Mouse (Mus musculus) cortical plate, adult 2 months (tissue): ENCODE measurements around the gene Col26a1. TPM values are rescaled to one million over a fixed set of nuclear protein-coding genes. Genes with fewer than 3 reads are reported as not detected.

Experiments
- H3K27ac ChIP-seq: fragments of 200-500 bp; 2 replicates; pipeline ENCODE4 v1.5.1; 2012; ENCODE audit warnings: low read length, control low read depth, inconsistent platforms; ENCODE audit not compliant: insufficient read depth
- H3K4me1 ChIP-seq: fragments of 200-500 bp; 2 replicates; pipeline ENCODE4 v1.6.1; 2011; ENCODE audit warnings: low read length; ENCODE audit not compliant: control insufficient read depth, insufficient read depth
- H3K4me3 ChIP-seq: fragments of 200-500 bp; 2 replicates; pipeline ENCODE4 v1.5.1; 2011; ENCODE audit warnings: mild to moderate bottlenecking, low read length, control low read depth; ENCODE audit not compliant: insufficient read depth
- CTCF ChIP-seq: fragments of 200-500 bp; IDR thresholded peaks from 2 replicates; pipeline ENCODE4 v1.5.1; 2011; ENCODE audit warnings: mild to moderate bottlenecking, control low read depth, low read length; ENCODE audit not compliant: insufficient read depth; ENCODE audit errors: extremely low read depth
- POLR2A ChIP-seq: fragments of 200-500 bp; IDR thresholded peaks from 2 replicates; pipeline ENCODE4 v1.6.1; 2011; ENCODE audit warnings: mild to moderate bottlenecking, low read length, control low read depth; ENCODE audit not compliant: insufficient read depth; ENCODE audit errors: extremely low read depth
- polyA plus RNA-seq: library from polyadenylated mRNA; depleted of rRNA; stranded (reverse); fragments of >200 nt; gene quantifications from 2 replicates; pipeline ENCODE4 v1.2.3, GENCODE M21; 2012

Col26a1 gene
- polyA plus RNA-seq, 1 experiment = 22.7 TPM

DNA sequence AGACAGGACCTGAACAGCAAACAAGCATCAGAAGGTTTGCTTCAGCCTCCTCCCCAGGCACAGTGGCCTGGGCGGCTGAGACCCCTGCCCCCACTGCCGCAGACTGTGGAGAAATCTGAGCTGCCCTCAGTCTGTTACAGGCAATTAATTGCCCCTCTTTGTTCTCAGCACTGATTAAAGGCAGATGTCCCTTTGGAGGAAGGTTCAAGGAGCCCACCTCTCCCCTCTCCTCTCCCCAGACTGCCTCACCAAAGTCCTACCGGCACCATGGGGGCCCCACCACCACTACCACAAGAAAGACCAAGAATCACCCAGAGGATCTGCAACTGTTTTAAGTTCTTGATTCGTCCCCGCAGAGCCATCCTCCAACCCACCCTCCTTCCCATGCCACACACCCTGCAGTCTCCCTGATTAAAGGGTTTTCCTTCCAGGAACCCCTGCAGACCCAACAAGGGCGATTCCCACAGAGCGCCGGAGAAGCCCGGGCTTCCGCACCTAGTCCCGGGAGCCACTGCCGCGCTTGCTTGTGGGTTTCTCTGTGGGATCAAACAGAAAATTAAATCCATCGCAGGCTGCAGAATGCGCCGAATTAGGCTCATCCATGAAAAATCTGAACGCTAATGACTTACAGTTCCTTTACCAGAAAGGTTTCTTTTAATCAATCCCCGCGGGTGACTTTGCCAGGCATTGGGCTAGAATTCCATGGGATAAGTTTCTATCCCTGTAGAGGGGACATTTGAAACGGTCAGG lies 21.6 kb downstream of the Col26a1 start:
- Histone ChIP-seq H3K4me1 (no peaks in the 10 kb centered on the region), H3K4me3 (no peak overlapping the region), H3K27ac (no peak overlapping the region)
- TF ChIP-seq CTCF (no peak), POLR2A (no peak)

DNA sequence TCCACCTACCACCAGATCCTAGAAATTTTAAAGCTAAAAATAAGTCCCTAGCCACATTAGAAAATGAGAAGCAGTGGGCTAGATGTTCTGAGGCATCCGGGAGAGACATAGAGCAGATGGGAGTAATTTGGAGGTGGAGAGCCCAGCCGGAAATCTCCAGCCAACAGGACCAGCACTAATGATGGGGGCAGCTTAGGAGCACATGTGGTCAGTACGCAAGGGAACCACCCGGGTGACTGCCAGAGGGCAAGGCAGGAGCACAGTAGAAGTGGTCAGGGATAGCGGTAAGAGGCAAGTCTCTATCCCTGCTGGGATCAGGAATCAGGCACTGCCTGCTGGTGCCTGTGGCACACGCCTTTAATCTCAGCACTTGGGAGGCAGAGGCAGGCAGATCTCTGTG lies 32.3 kb downstream of the Col26a1 start:
- no peak for TF ChIP-seq POLR2A
- TF ChIP-seq CTCF = no peak
- no peaks in the 10 kb centered on the region for H3K4me1 ChIP-seq
- no peak overlapping the region for H3K4me3 ChIP-seq
- H3K27ac ChIP-seq = no peak overlapping the region

DNA sequence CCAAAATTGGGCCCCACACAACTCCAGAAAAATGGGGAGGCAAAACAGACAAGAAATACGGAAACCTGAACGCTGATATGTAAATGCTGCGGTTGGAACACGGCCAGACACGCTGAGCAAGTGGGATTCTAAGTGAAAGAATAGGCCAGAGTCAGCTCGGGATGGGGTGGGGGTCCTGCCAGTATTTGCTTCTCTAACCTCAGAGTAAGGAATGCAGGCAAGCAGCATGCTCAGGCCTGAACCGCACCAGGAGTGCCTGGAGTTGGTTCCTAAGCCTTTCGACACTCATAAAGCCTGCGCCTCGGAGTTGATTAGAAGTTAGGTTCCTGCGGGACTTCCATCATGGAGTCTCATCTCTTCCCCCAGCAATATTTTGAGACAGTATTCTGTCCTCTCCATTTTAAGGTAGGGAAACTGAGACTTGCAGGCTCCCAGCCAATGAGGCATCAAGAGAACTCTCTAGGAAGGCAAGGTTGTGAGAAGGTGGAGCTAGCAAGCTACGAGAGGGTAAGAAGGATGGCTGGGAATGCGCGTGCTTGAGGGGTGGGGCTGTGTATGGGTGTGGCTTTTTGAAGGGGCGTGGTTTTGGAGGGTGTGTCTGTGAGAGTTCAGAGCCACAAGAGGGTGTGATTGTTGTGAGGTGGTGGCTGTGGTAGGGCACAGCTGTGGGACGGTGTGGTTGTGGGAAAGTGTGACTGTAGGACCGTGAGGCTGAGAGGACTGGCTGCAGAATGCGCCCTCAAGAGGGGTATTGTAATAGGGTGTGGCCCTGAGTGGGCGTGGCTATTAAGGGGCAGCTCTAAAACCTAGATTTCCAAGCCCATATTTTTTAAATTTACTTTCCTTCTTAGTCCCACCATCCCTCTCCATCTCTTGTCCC lies 36.4 kb downstream of the Col26a1 start:
- no peak for TF ChIP-seq POLR2A
- no peak for TF ChIP-seq CTCF
- no peaks in the 10 kb centered on the region for H3K4me1 ChIP-seq
- no peak overlapping the region for H3K27ac ChIP-seq
- no peak overlapping the region for H3K4me3 ChIP-seq

- Histone ChIP-seq H3K4me1 (no peaks in the 10 kb centered on the region), H3K27ac (no peak overlapping the region), H3K4me3 (no peak overlapping the region)
- no peak for TF ChIP-seq CTCF
- no peak for TF ChIP-seq POLR2A
Measured at GRCm38 (mm10) chr5:136843930-136844329, 39.1 kb downstream of the Col26a1 start.

DNA sequence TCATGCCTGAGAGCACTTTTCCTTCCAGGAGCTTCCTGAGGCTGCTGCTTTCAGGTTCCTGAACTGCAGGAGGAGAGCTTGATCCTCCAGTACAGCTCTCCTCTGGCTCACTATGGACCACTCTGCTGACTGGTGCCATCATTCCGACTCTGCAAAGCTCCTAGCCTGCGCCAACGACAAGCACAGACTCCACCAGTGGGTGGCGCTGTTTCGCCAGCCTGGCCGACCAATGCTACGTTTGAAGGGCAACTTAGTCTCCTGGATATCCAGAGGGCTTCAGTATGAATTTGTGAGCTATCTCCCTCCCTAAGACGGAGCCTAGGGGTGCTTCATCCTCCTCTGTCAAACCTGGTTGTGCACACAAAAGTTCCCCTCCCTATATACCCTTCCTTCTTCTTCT lies 43.0 kb downstream of the Col26a1 start:
- Histone ChIP-seq H3K4me1 (no peaks in the 10 kb centered on the region), H3K27ac (no peak overlapping the region), H3K4me3 (no peak overlapping the region)
- TF ChIP-seq CTCF = peak; percentile 79
- no peak for TF ChIP-seq POLR2A

- TF ChIP-seq CTCF (no peak), POLR2A (no peak)
- Histone ChIP-seq H3K27ac (no peak overlapping the region), H3K4me1 (no peaks in the 10 kb centered on the region), H3K4me3 (no peak overlapping the region)
Measured at GRCm38 (mm10) chr5:136833053-136833452, 50.0 kb downstream of the Col26a1 start.

- H3K4me3 ChIP-seq = no peak overlapping the region
- no peak overlapping the region for H3K27ac ChIP-seq
- no peaks in the 10 kb centered on the region for H3K4me1 ChIP-seq
- TF ChIP-seq CTCF (no peak), POLR2A (no peak)
Measured at GRCm38 (mm10) chr5:136830156-136830555, 52.9 kb downstream of the Col26a1 start.

GRCm38 (mm10) chr5:136821971-136822370 lies 61.0 kb downstream of the Col26a1 start:
- TF ChIP-seq POLR2A (no peak), CTCF (no peak)
- Histone ChIP-seq H3K27ac (no peak overlapping the region), H3K4me3 (no peak overlapping the region), H3K4me1 (no peaks in the 10 kb centered on the region)

DNA sequence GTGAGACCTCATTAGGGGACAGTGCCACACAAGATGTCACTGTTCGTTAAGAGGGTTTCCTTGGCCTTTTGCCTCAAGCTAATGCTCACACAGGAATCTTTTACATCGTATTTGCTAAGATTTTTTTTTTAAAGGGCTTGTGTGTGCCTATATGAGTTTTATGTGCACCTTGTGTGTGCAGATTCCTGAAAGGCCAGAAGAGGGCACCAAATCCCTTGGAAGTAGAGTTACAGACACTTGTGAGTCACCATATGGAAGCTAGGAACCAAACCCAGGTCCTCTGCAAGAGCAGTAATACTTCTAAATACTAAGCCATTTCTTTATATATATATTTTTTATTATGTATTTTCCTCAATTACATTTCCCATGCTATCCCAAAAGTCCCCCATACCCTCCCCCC lies 62.1 kb downstream of the Col26a1 start:
- Histone ChIP-seq H3K4me1 (no peaks in the 10 kb centered on the region), H3K4me3 (no peak overlapping the region), H3K27ac (no peak overlapping the region)
- TF ChIP-seq POLR2A = no peak
- no peak for TF ChIP-seq CTCF
